Mouse (Mus musculus): ENCODE measurements around the gene Arhgap24.

The Arhgap24 gene

DNA sequence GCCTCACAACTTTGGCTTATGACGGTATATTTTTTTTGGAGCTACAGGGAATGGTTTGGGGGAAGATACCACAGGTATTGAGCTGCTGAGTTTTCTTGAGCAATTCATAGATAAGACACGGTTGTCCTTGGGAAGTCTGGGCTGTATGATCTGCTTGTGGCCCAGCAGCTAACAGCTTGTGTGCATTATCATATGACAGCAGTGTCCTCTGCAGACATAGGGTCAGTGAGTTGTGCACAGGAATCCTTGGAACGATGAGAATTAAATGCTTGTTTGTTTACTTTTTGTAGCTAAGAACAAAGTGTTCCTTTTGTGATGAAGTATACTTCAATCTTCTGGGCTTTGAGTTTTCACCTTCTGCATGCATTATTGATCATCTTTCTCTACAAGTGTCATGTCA, 21.9 kb downstream of the Arhgap24 start:
- DNase-seq = no peak

DNA sequence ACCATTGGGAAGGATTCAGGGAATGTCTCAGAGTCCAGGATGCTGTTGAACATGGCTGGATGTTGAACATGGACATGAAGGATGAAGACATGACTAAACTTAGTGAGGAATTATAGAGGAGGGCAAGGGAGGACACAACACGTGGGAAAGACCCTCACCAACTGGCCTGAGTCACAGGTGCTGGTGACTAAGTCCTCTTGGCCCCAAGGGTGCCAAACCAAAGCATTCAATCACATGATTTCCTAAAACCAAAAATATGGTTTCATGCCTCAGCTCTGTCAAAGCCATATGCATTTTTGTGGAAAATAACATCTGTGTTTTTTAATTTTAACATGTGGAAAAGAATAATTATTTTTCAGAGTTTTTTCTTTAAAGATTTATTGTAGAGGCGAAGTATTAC, 22.7 kb downstream of the Arhgap24 start:
- DNase-seq = no peak

DNA sequence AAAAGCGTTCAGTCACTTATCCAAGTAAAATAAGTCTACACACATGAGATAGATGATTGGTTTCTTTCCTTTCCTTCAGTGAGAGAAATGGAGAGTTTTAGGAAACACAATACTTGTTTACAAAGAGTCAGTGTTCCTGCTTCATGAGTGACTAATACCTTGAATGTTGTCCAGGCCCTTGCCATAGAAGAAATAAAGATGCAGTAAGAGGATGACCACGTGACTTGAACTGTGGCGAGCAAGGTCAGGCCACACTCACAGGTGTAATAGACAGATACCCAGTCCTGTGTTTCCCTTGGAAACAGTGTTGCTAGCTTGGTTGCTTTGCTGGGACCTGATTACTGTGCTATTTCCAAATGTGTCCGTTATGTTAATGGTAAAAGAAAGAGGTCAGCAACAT, 23.4 kb downstream of the Arhgap24 start:
- DNase-seq = no peak

DNA sequence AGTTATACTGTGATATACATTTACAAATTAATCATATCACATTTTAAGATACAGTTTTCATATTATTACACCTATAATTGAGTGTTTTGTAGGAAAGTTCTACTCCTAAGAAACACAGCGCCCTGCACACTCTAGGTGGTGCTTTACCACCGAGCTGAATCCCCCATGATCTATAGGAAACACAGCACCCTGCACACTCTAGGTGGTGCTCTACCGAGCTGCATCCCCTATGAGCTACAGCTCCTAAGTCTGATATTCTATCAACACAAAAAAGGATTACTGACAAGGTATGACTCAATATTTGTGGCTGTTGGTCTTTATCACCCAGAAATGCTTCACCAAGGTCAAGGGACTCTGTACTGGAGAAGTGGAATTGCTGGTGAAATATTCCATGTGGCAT, 27.0 kb downstream of the Arhgap24 start:
- DNase-seq = no peak

- DNase-seq = no peak
These were observed 28.2 kb downstream of the Arhgap24 start for GRCm38 (mm10) chr5:102509381-102509780.

DNA sequence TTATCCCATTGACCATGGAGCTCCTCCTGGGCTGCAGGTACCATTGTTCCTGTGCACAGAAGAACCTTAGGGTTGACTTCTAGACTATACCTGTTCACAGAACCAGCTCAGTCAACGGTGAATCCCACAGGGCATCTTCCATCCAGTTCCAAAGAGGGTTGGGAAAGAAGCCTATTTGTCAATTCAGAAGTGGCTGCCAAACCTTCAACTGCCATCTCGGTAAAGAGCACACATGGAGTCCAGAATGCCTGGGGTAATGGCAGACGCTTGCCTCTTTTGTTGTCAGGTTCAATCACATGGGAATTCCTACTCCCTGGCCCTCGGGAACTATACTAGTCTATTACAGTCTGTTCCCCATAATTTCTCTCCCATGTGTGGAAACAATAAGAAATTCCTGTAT, 30.5 kb downstream of the Arhgap24 start:
- no peak for DNase-seq

- no peak for DNase-seq
These were observed 34.3 kb downstream of the Arhgap24 start for GRCm38 (mm10) chr5:102515496-102515895.

DNA sequence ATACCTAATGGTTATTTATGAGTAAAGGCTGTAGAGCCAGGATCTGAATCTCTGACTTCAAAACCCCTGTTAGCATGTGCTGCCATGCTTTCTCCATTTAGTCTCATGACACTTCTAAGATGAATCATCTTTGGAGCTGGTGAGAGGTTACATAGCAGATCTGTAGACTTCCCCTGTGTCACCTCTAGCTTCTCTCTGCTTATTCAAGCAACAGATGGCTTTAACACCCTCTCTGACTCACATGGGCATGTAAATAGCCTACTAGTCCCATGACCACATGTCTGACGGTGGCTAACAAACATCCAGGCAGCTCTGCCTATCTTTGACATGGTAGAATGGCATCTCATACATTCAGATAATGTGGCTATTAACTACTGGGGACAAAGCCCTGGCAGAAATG, 39.3 kb downstream of the Arhgap24 start:
- no peak for DNase-seq

DNA sequence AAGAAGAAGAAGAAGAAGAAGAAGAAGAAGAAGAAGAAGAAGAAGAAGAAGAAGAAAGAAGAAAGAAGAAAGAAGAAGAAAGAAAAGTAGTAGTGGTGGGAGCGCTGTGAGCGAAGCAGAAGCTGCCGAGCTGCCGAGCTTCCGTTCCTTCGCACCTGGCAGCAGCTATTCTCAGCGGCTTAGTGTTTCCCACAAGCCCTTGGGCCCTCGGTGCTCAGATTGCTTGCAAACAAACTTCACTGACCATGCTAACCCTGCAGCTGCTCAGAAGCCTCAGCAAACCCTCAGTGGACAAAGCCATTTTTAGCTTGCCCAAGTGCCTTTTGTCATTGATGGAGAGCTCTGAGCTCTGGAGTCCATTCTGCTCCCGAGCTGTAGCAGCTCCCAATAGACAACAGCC, 54.1 kb downstream of the Arhgap24 start:
- DNase-seq = no peak

DNA sequence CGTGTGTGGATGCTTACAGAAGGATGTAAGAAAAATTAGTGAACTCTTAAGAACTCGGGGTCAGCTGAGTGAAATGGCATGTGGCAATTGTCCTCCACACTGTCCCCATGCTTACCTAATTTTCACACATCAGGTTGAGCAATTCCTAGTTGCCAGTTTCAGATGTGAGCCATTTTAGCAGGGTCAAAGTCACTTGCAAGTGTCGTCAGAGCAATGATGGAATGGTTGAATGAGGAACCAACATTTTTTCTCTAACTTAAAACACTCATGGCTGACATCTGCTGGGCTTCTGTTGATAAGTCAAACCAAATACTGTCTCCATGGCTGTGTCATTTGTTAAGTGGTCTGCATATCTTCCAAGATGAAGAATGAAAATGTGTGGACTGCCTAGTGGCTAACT, 56.6 kb downstream of the Arhgap24 start:
- DNase-seq = no peak

- DNase-seq = no peak
These were observed 65.1 kb downstream of the Arhgap24 start for GRCm38 (mm10) chr5:102546296-102546695.

DNA sequence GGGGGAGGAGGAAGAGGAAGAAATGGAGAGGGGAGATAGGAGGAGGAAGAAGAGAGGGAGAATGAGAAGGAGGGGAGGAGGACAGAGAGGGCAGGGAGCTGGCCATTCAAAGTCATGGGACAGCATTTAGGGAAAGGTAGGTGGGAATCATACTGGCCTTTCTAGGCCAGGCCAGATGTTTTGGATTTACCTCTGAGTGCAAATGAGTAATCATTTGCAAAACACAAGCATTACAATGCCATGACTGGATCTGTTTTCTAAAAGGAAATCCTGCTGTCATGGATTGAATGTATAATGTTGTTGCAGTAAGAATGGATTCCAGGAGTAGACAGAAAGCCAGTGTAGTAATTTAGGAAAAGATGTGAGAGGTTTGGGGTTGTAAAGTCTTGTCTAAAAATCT, 66.6 kb downstream of the Arhgap24 start:
- DNase-seq = no peak

- DNase-seq = no peak
These were observed 67.2 kb downstream of the Arhgap24 start for GRCm38 (mm10) chr5:102548382-102548781.

DNA sequence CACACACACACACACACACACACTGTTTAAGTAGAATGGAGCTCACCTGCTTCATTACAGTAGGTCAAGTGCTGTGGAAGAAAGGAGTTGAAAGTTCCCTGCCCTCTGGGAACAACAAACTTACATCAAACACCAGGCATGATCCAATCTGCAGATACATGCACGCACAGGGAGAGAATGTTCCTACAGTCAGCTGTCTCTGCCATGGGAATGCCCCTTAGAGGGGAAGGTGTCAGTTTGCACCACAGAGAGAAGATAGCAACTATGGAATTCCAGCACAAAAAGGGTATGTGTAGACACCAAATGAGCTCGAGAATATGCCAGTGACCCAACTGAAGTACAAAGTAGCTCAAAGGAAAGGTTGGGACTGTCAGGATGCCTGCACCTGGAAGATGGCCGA, 69.0 kb downstream of the Arhgap24 start:
- DNase-seq = no peak

DNA sequence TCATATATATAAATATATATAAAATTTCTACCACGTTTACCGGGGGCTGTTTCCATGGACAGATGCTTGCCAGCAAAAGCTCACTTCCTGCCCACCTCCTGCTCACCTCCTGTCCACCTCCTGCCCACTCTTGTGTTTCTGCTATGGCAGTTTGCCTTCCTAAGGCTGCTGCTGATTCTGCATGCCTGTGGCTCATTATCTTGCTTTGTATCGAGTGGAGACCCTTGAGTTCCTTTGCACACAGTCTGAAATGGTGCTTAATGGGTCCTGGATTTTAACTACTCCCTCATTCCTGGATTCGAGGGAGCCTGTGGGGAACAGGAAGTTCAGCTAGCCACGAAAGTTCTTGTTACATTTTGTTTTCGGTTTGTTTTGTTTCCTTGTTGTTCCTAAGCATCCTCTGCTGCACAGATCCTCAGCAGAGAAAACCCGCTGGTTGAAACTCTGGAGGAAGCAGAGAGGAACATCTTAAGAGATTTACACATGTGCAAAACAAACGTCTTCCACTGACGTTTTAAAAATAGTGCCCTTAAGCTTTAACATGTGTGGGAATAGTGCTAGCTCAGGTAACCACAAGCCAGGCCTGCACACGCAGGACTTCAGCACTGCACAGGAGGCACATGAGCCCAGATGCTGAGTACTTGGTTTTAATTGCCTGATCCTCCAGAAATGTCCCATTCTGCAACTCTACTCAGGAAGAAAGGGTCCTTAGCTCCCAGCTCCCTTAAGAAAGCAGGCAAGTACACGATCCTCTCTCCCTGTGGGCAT, 69.9 kb downstream of the Arhgap24 start:
- no peak for DNase-seq

DNA sequence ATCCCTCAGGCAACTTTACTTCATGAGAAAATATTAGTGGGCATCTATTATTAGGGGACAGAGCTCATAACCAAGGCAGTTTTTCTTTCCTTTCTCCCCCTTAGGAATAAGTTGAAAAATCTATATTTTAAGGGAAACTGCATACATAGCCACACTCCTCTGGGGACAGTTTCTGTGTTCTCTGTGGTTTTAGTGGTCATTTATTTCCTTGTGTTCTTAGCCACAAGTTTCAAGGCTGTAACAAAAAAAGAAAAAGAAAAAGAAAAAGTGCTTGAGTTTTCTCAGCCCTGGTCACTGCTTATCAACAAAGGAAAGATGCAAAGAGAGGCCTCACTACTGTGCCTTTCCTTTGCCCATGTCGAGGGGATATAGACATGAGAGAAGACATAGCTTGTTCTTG, 71.3 kb downstream of the Arhgap24 start:
- no peak for DNase-seq

DNA sequence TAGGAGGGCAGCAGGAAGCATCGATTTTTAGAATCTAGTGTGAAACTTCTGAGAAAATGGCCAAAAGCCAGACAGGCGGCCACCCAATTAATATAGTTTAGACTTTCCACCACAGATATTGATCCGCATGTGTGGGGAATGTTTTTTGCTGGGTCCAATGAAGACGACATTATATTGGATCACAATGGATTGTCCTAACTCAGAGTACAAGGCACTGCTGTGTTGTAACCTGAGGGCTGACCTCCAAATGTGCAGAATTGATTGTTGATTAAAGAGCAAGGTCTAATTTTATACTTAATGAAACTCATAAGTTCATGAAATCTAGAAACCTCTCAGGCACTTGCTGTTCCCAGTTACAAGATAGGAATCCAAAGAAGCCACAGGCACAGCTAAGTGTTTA, 74.8 kb downstream of the Arhgap24 start:
- DNase-seq = no peak

DNA sequence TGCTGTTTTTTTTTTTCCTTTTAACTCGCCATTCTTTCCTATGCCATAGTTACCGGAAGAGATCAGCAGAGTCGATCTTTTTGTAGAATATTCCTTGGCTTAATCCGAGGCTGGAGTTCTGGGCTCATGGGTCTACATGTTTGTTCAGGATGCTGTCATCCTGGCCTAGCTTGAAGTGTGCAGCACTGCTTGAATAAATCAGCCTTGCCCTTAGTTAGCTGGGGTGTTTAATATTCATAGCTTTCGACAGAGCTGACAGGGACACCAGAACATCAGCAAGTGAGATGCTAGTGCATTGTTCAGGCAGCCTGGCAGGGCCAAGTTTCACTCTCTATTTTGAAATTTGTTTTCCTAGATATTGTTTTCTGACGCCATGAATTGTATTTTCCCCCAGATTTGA, 79.1 kb downstream of the Arhgap24 start:
- DNase-seq = no peak

DNA sequence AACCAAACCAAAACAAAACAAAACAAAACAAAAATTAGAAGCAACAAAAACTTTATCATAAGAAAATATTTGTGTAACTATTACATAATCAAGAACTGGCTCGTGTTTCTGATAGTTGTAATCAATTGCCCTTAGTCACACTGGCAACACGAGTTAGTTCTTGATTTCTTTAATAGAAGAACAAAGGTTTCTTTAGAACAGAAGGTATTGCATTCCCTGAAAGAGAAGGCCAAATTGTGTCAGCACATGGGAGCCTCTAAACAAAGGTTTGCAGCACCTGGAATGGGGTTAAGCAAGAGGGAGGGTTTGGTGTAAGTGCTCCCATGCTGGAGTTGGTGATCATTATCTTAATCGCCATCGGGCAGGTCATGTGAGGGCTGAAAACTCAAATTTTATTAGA, 82.8 kb downstream of the Arhgap24 start:
- DNase-seq = no peak

GRCm38 (mm10) chr5:102568764-102569163, 87.6 kb downstream of the Arhgap24 start:
- DNase-seq = no peak

GRCm38 (mm10) chr5:102571445-102571844, 90.3 kb downstream of the Arhgap24 start:
- no peak for DNase-seq

- no peak for DNase-seq
These were observed 95.6 kb downstream of the Arhgap24 start for GRCm38 (mm10) chr5:102576750-102577149.

- no peak for DNase-seq
These were observed 96.5 kb downstream of the Arhgap24 start for GRCm38 (mm10) chr5:102577729-102578128.

- DNase-seq = no peak
These were observed 97.2 kb downstream of the Arhgap24 start for GRCm38 (mm10) chr5:102578431-102578830.

GRCm38 (mm10) chr5:102582864-102583410, 101.7 kb downstream of the Arhgap24 start:
- DNase-seq = no peak
